Mouse (Mus musculus) stomach, postnatal 0 days (tissue): ENCODE data around the gene Rfx7.

ENCODE experiments used
- CTCF ChIP-seq: IDR thresholded peaks from 2 replicates; pipeline ENCODE4 v1.5.1; 2016; ENCODE audit warnings: antibody characterized with exemption, low read depth, mild to moderate bottlenecking, moderate library complexity
- EP300 ChIP-seq: optimal IDR thresholded peaks from 2 replicates; pipeline ENCODE3; 2016; ENCODE audit warnings: antibody characterized with exemption

- TF ChIP-seq CTCF (no peak), EP300 (no peak)
Observed at GRCm38 (mm10) chr9:72643651-72644417, 111.8 kb downstream of the Rfx7 start.
